Mouse (Mus musculus) NIH3T3 (cell line): ENCODE results near the gene A630023A22Rik.

ENCODE experiments used
- DNase-seq: peaks from one replicate; pipeline ENCODE4 v3.0.0-alpha.2; 2012; ENCODE audit warnings: low read depth

Gene A630023A22Rik

GRCm38 (mm10) chr14:34102601-34103000, at the start of gene A630023A22Rik:
Gene A630023A22Rik (minus strand): TSS chr14:34102754.
- peak; percentile 52 for DNase-seq

- DNase-seq, result peak; percentile 38
Observed at GRCm38 (mm10) chr14:34152342-34152741, 49.8 kb upstream of the A630023A22Rik start, which contains the start of gene Npy4r. Gene Npy4r (minus strand): TSS chr14:34152489.

DNA sequence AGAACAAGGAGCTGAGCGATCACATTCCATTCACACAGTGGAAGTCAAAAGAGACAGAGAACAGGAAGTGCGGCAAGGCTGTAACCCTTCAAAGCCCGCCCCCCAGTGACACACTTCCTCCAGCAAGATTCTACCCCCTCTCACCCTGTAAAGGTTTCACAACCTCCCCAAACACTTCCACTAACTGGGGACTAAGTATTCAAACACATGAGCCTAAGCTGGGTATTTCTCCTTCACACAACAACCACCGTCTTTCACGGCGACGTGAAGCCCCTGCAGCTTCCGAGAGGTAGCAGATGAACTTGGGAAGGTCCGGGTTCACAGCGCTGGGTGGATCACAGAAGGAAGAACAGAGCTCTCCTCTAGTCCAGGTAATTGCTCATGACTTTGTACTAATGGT, 40.4 kb upstream of the A630023A22Rik start:
- DNase-seq, result no peak

GRCm38 (mm10) chr14:34142316-34142715, 39.8 kb upstream of the A630023A22Rik start:
- peak; percentile 28 for DNase-seq

GRCm38 (mm10) chr14:34139671-34140664, 37.4 kb upstream of the A630023A22Rik start:
- peak; percentile 16 for DNase-seq

DNA sequence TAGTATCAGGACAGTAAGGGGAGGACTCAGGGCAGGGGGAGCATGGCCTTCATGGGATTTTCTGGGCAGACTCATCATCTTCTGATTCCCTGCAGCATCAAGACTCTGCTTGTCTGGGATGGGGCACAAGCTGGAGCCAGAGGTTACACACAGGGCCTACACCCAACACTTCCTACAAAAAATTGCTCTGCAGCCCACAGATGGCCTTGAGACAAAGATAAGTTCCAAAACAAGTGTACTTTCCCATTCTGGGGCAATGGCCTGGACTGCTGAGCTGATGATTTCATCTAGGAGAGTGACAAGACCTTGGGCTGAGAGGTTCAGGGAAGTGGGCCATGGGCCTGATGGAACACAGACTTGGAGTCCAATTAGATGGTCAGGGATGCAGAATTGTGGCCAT, 32.8 kb upstream of the A630023A22Rik start:
- DNase-seq, result no peak

DNA sequence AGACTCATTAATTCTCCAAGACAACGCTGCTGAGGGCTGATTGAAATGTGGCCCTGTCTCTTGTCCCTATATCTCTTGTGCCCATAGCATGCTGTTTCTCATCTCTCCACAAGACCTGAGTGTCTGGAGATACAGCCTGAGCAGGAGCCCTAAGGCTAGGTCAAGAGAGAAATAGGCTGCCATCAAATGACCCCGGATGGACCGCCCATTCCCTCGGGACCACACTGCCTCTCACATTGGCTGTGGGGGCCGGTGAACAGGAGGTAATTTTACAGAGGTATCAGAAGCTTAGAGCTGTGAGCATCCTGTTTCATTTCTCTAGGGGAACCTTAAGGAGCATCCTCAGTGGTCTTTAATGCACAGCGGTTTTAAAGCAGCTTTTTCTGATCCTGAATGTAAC, 28.7 kb upstream of the A630023A22Rik start:
- DNase-seq, result no peak

GRCm38 (mm10) chr14:34121691-34122090, 19.1 kb upstream of the A630023A22Rik start:
- DNase-seq, result no peak

- DNase-seq, result no peak
Observed at GRCm38 (mm10) chr14:34120923-34121351, 18.4 kb upstream of the A630023A22Rik start.

- DNase-seq, result no peak
Observed at GRCm38 (mm10) chr14:34120016-34120910, 17.7 kb upstream of the A630023A22Rik start.

DNA sequence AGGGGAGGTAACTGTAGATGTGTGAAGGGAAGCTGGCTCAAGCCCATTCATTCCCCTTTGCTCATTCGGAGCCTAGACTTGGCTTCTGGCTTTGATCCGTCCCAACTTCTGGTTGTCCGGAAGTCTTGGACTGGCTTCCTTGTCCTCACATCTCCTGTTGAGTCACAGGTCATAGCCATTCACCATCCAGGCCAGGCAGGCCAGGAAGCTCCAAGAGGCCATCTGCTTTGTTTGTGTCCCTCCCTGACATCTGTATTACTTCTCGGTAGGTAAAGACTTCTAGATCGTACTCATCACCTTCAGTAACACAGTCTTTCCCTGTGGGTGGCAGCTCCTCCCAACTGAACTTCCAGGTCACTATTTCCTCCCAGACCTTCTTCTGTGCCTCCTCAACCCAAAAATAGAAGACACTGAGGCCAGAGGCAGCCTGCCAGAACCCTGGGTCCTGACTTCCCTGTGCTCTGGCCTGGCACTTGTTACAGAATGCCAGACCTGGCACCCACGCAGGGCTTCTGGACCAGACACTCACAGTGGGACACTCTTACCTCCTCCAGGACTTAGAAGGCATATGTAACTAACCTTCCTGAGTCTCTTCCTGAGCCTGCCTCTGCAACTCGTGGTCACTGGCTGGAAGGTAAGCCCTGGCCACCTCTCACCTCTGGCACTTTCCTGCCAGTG, 16.6 kb upstream of the A630023A22Rik start:
- DNase-seq, result no peak

DNA sequence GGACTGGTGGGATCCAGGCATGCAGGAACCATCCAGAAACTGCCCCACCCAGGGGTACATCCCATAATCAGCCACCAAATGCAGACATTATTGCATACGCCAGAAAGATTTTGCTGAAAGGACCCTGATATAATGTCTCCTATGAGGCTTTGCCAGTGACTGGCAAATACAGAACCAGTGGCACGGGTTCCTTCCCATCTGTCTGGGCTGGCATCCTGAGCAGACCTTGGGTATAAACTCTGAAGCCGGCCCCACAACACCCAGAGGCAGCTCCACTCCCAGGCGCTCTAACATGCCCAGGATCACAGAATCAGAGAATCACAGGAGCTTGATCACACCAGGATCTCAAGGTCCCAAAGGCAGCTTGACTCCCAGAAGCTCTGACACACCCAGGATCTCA, 11.8 kb upstream of the A630023A22Rik start:
- no peak for DNase-seq

DNA sequence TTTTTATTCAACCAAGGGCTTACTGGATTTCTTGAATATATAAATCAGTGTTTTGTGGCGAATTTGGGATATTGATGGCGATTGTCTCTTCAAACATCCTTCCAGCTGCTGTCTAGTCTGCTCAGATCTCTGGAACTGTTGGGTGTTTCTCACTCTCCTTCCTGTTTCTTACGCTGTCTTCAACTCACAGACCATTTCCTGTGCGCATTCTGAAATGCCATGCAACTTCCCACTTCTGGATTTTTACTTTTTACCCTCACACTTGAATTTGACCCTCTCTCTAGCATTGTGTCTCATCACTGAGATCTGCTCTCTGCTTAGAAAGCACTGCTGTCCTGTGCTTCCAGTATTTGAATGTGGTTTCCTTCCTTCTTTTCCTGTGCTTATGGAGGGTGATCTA, 5.0 kb upstream of the A630023A22Rik start:
- no peak for DNase-seq

- peak; percentile 51 for DNase-seq
Observed at GRCm38 (mm10) chr14:34106389-34107062, 4.0 kb upstream of the A630023A22Rik start.

DNA sequence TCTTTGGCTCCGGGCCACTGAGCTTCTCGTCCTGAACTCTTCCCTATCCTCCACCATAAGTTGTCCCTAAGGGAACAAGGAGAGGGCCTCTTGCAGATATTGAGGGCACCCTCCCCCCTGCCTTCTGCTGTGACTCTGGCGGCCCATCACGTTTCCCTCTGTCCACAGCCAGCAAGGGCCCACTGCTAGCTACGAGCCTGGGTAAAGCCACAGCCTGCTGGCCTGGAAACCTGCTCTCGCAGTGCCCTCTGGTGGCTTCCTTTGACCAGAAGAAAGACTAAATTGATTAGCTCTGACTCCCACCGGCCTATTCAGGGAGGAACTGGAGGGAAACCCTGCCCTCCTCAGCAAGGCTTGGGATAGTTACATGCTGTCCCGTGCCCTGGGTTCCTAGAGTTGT, 2.3 kb upstream of the A630023A22Rik start:
- peak; percentile 75 for DNase-seq

GRCm38 (mm10) chr14:34103855-34104254, 1.3 kb upstream of the A630023A22Rik start:
- DNase-seq, result no peak

- no peak for DNase-seq
Observed at GRCm38 (mm10) chr14:34096161-34096560, 6.4 kb downstream of the A630023A22Rik start.

- no peak for DNase-seq
Observed at GRCm38 (mm10) chr14:34092856-34093255, 9.7 kb downstream of the A630023A22Rik start.

DNA sequence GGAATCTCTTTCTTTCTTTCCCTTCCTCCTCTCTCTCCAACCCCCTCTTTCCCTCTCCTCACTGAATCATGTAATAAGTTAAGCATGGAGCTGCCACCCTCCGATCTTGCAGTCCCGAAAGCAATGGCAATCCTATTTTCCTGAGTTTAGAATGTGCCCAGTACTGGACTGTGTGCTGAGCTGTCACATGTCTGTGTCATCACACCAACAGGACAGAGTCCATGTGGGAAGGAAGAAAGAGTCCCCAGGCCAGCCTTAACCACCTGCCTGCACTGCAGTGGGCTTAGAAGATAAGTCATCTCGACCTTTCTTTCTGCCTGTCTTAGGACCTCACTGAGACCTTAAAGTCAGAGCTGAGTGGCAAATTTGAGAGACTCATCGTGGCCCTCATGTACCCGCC, 11.1 kb downstream of the A630023A22Rik start:
- no peak for DNase-seq

GRCm38 (mm10) chr14:34089796-34090195, 12.8 kb downstream of the A630023A22Rik start:
- DNase-seq, result peak; percentile 31

DNA sequence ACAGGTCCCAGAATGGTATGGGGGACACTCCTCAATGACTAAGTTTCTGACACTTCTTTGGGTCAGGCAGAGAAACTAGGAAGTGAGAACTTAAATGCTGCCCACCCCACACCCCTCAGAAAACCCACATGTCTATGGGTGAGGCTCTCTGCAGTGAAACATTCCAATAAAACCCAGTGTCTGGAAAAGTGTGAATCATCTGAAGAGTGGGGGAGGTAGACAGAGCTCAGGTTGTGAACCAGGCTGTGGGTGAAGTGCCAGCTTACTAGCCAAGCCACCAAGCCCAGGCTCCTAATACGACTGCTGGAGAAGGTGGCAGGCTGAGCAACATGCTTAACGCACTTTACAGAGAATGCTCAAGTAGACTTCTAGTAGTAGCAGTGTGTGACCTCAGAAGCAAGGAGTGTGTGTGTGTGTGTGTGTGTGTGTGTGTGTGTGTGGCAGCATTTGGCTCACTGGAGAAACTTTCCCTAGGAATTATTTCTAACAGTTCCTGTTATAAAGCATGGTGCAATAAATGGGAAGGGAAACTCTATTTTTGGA, 14.6 kb downstream of the A630023A22Rik start:
- peak; percentile 23 for DNase-seq
